Mouse (Mus musculus) spleen, adult 2 months (tissue): ENCODE data around the gene Prlh. TPM values are rescaled to one million over a fixed set of nuclear protein-coding genes. Genes with fewer than 3 reads are reported as not detected.

Experiments
- DNase-seq, 2 experiments: peaks; one replicate each; pipeline versions ENCODE4 v3.0.0 to v3.0.0-alpha.2; 2012 to 2021; ENCODE audit warnings: low spot score in 2 of 2, low read depth in 1 of 2
- H3K27ac ChIP-seq: fragments of 200-500 bp; 2 replicates; pipeline ENCODE4 v1.5.1; 2012; ENCODE audit warnings: low read length, inconsistent platforms; ENCODE audit not compliant: insufficient read depth
- H3K27me3 ChIP-seq: fragments of 200-500 bp; 2 replicates; pipeline ENCODE4 v1.6.1; 2012; ENCODE audit warnings: mild to moderate bottlenecking, moderate library complexity, low read length, inconsistent platforms; ENCODE audit not compliant: control insufficient read depth, insufficient read depth
- H3K36me3 ChIP-seq: fragments of 200-500 bp; 2 replicates; pipeline ENCODE4 v1.6.1; 2012; ENCODE audit warnings: mild to moderate bottlenecking, low read length, inconsistent platforms; ENCODE audit not compliant: control insufficient read depth, insufficient read depth
- H3K4me1 ChIP-seq: fragments of 200-500 bp; 2 replicates; pipeline ENCODE4 v1.6.1; 2011; ENCODE audit warnings: inconsistent platforms; ENCODE audit not compliant: control insufficient read depth, insufficient read depth, insufficient read length
- H3K4me3 ChIP-seq: fragments of 200-500 bp; 2 replicates; pipeline ENCODE4 v1.5.1; 2011; ENCODE audit warnings: mild to moderate bottlenecking, inconsistent platforms; ENCODE audit not compliant: insufficient read depth, insufficient read length; ENCODE audit errors: extremely low read depth
- CTCF ChIP-seq: fragments of 200-500 bp; IDR thresholded peaks from 2 replicates; pipeline ENCODE4 v1.5.1; 2011; ENCODE audit warnings: mild to moderate bottlenecking, inconsistent platforms; ENCODE audit not compliant: insufficient read depth, insufficient read length, insufficient replicate concordance; ENCODE audit errors: extremely low read depth
- POLR2A ChIP-seq: fragments of 200-500 bp; IDR thresholded peaks from 2 replicates; pipeline ENCODE4 v1.6.1; 2011; ENCODE audit warnings: low read depth, low read length, inconsistent platforms
- WGBS: fragments of 180-500 bp; shearing (Covaris S2); methylation state at CpG from one replicate; pipeline ENCODE4 v1.1.7; 2018; 5-methylcytosine and 5-hydroxymethylcytosine counted together
- polyA plus RNA-seq: library from polyadenylated mRNA; depleted of rRNA; stranded (reverse); fragments of >200 nt; gene quantifications from 2 replicates; pipeline ENCODE4 v1.2.3, GENCODE M21; 2012

Prlh gene
- polyA plus RNA-seq, 1 experiment, result not detected

- Histone ChIP-seq H3K4me1 (0 out of 2 replicates have a peak, but pooled peaks cover under 1% of the 10 kb centered on the region), H3K36me3 (no peaks in the 10 kb centered on the region), H3K27ac (no peak overlapping the region), H3K4me3 (no peak overlapping the region), H3K27me3 (no peaks in the 10 kb centered on the region)
- no peak for DNase-seq
- no peak for TF ChIP-seq CTCF
- TF ChIP-seq POLR2A, result no peak
- WGBS, result 38% methylated on average over 17 of the region's 17 CpGs
Observed at GRCm38 (mm10) chr1:90909631-90910152, 43.2 kb upstream of the Prlh start.

- no peak overlapping the region for H3K27ac ChIP-seq
- H3K4me3 ChIP-seq, result no peak overlapping the region
- 83% methylated on average over 6 of the region's 6 CpGs for WGBS
- DNase-seq, result no peak
- no peaks in the 10 kb centered on the region for H3K27me3 ChIP-seq
- no peaks in the 10 kb centered on the region for H3K36me3 ChIP-seq
- TF ChIP-seq CTCF, result no peak
- TF ChIP-seq POLR2A, result no peak
- 0 out of 2 replicates have a peak, but pooled peaks cover 2% of the 10 kb centered on the region for H3K4me1 ChIP-seq
Observed at GRCm38 (mm10) chr1:90913231-90913630, 39.7 kb upstream of the Prlh start.

GRCm38 (mm10) chr1:90914948-90915569 lies 37.8 kb upstream of the Prlh start, which contains the start of gene Mlph:
Gene Mlph (plus strand): TSS chr1:90915085.
- no peaks in the 10 kb centered on the region for H3K36me3 ChIP-seq
- H3K27ac ChIP-seq, result no peak within 1 kb of the TSS
- DNase-seq, result no peak
- H3K4me1 ChIP-seq, result 0 out of 2 replicates have a peak, but pooled peaks cover 2% of the 10 kb centered on the region
- WGBS, result 12% methylated on average over 18 of the region's 18 CpGs
- no peaks in the 10 kb centered on the region for H3K27me3 ChIP-seq
- TF ChIP-seq CTCF (no peak), POLR2A (no peak)
- no peak within 1 kb of the TSS for H3K4me3 ChIP-seq

- Histone ChIP-seq H3K4me1 (0 out of 2 replicates have a peak, but pooled peaks cover 2% of the 10 kb centered on the region), H3K4me3 (no peak overlapping the region), H3K36me3 (no peaks in the 10 kb centered on the region), H3K27ac (no peak overlapping the region), H3K27me3 (no peaks in the 10 kb centered on the region)
- no peak for DNase-seq
- WGBS, result 60% methylated on average over 6 of the region's 6 CpGs
- no peak for TF ChIP-seq POLR2A
- no peak for TF ChIP-seq CTCF
Observed at GRCm38 (mm10) chr1:90917509-90917908, 35.4 kb upstream of the Prlh start.

- Histone ChIP-seq H3K36me3 (no peaks in the 10 kb centered on the region), H3K27ac (no peak overlapping the region), H3K27me3 (no peaks in the 10 kb centered on the region), H3K4me1 (no peaks in the 10 kb centered on the region), H3K4me3 (no peak overlapping the region)
- no peak for DNase-seq
- TF ChIP-seq CTCF, result no peak
- no peak for TF ChIP-seq POLR2A
- WGBS, result 86% methylated on average over 9 of the region's 9 CpGs
Observed at GRCm38 (mm10) chr1:90921687-90922086, 31.2 kb upstream of the Prlh start.

- no peak for TF ChIP-seq POLR2A
- TF ChIP-seq CTCF, result no peak
- Histone ChIP-seq H3K4me3 (no peak overlapping the region), H3K27me3 (no peaks in the 10 kb centered on the region), H3K36me3 (no peaks in the 10 kb centered on the region), H3K4me1 (no peaks in the 10 kb centered on the region), H3K27ac (no peak overlapping the region)
- 73% methylated on average over 4 of the region's 4 CpGs for whole genome bisulfite sequencing
- no peak for DNase-seq
Observed at GRCm38 (mm10) chr1:90926030-90926429, 26.9 kb upstream of the Prlh start.

GRCm38 (mm10) chr1:90927308-90927707 lies 25.6 kb upstream of the Prlh start:
- DNase-seq, result no peak
- WGBS, result 56% methylated on average over 15 of the region's 15 CpGs
- no peak overlapping the region for H3K4me3 ChIP-seq
- H3K36me3 ChIP-seq, result no peaks in the 10 kb centered on the region
- no peak for TF ChIP-seq POLR2A
- no peak for TF ChIP-seq CTCF
- H3K27me3 ChIP-seq, result no peaks in the 10 kb centered on the region
- H3K27ac ChIP-seq, result no peak overlapping the region
- H3K4me1 ChIP-seq, result no peaks in the 10 kb centered on the region
